Mouse (Mus musculus): ENCODE measurements around the gene D17H6S53E.

GRCm38 (mm10) chr17:35175968-35176367 lies 49.8 kb downstream of the D17H6S53E start, which contains the start of gene Aif1:
- no peak for TF ChIP-seq CTCF (IDR thresholded peaks at IDR 0.05; ENCODE audit: insufficient read depth, low read length)
- no peak for TF ChIP-seq POLR2A (IDR thresholded peaks at IDR 0.05; ENCODE audit: borderline replicate concordance, extremely low read depth, low read depth, low read length)
